Mouse (Mus musculus): ENCODE measurements around the gene Cxcl5.

- TF ChIP-seq POLR2A (IDR thresholded peaks at IDR 0.05; ENCODE audit: borderline replicate concordance, extremely low read depth, low read depth, low read length) (no peak), CTCF (IDR thresholded peaks at IDR 0.05; ENCODE audit: insufficient read depth, low read length) (no peak)
These were observed 36.5 kb upstream of the Cxcl5 start for GRCm38 (mm10) chr5:90722656-90723055.

All from lung, adult 2 months (tissue).